Mouse (Mus musculus) frontal cortex, postnatal 25 days (tissue): ENCODE measurements around the gene Hist1h3h.
"Not testable (repeated sequence)": the region's sequence is repeated elsewhere in the genome, so short reads cannot be mapped to it uniquely, and the experiment has no call there.

Experiments used
- DNase-seq, 2 experiments: peaks; one replicate each; pipeline ENCODE4 v3.0.0; 2022; ENCODE audit warnings: low spot score in 2 of 2

The Hist1h3h gene

GRCm38 (mm10) chr13:21727948-21728572 lies 10.6 kb downstream of the Hist1h3h start:
- DNase-seq, result no peak

DNA sequence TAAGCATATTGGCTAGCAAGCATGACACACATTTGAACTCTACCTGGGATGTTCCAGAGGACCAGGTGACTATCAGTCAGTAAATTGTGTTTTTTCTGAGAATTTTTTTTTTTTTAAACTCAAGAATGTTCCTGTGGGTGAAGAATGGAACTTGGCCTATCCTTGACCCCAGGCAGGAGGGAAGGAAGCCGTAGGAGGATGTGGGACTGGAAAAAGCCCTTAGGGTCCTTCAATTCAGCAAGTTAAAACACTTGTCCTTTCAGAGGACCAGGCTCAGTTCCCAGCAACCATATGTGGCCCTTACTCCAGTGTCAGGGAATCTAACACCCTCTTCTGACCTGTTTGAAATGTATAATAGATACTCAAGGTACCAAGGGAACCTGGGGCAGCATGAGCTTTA lies 12.1 kb downstream of the Hist1h3h start:
- no peak for DNase-seq

GRCm38 (mm10) chr13:21733466-21733865 lies 16.0 kb downstream of the Hist1h3h start:
- DNase-seq, result no peak

DNA sequence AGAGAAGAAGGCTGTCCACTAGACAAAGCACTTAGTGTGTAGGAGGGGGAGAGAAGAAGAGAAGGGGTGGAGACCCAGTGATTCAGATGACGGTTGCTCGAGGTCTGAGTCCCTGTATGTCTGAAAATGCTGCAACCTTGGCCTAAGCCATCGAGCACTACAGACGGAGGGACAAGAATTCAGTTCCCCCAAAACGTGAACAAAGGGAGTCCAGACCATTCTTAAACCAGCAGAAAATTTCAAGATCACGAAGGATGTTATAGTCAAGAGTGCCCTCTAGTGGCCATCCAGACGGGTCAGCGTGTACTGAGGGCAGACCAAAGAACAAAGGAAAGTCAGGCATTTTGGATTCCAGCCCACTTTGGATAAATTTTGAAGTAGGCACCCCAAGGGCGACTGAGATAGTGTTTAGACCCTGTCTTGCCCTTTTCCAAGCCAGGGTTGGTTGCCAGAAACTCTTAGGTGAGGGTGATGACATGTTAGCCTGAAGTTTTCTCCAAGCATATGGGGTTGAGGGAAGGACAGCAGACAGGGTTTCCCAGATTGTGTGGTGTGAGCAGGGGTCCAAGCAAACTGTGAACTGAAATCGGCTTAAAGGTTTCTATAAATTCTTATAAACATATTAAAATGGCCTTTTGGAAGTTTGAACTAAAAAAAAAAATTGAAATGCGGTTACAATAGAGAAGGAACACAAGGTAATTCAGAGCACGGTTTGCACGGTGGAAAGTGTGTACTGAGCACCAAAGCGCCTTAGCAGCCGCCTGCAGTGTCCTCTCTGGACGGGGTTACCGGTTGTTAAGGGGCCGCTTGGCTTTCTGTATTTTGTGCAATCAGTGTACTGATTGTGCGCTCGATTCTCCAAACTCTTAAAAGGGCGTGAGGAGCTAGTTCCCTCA lies 16.8 kb downstream of the Hist1h3h start:
- DNase-seq, result peak; percentile 42 to 61

DNA sequence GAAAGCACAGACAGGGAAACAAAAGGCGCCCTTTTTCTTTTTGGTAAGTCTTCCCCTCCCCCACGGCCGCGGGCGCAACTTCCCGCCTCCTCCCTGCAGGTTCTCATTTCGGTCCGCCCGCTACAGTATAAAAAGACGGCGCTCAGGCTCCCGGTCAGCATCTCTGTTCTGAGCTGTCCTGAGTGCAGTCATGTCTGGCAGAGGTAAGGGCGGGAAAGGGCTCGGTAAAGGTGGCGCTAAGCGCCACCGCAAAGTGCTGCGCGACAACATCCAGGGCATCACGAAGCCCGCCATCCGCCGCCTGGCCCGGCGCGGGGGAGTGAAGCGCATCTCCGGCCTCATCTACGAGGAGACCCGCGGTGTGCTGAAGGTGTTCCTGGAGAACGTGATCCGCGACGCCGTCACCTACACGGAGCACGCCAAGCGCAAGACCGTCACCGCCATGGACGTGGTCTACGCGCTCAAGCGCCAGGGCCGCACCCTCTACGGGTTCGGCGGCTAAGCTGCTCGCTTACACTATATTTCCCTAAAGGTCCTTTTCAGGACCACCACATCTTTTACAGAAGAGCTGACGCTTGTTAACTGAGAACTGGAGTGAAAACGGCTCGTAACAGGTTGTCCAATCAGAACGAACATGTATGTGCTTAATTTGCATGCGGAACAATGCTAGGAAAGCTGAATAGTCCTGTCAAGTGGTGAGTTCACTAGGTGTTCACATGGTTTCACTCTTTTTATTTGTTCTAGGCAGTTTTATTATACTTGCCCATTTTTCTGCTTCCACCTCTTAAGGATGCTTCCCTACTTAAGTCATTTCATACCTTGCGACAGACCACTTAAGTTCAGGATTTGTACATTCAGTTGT lies 17.7 kb downstream of the Hist1h3h start, which contains the start of gene Hist1h4j:
Hist1h4j (plus strand) TSS at position 159 of the 862 bp plus-strand sequence.
- DNase-seq, result peak; percentile 58 to 69

GRCm38 (mm10) chr13:21745006-21745405 lies 27.5 kb downstream of the Hist1h3h start:
- no peak for DNase-seq

DNA sequence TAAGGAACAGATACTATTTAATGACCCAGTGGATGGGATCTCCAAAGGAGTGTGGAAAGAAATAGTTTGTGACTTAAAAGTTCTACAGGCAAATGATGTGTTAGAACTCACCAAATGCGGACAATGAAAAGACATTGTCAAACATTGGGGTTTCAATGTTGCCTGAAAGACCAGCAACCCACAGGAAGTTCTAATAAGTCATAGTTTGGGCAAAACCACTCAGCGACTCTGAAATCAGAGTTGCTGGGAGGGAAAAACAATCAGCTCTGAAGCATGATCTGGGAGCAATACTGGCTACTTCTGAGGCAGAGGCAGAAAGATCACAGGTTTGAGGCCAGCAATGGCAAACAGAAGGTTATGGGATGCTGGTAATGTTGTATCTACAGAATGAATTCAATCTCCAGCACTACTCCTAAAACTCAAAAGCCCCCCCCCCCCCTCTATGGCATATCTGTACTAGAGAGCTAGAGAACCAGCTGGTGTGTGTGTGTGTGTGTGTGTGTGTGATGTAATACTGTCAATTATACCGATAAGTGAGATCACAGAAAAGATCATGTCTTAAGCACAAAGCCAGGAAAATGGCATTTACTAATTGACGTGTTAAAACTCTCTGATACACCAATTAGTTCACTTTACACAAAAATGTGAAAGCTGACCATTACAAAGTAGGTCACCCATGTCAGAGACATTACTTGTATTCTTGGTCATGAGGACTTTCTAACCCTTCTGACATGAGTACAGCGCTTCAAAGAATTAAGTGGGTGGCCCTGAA lies 32.1 kb downstream of the Hist1h3h start:
- DNase-seq, result no peak

DNA sequence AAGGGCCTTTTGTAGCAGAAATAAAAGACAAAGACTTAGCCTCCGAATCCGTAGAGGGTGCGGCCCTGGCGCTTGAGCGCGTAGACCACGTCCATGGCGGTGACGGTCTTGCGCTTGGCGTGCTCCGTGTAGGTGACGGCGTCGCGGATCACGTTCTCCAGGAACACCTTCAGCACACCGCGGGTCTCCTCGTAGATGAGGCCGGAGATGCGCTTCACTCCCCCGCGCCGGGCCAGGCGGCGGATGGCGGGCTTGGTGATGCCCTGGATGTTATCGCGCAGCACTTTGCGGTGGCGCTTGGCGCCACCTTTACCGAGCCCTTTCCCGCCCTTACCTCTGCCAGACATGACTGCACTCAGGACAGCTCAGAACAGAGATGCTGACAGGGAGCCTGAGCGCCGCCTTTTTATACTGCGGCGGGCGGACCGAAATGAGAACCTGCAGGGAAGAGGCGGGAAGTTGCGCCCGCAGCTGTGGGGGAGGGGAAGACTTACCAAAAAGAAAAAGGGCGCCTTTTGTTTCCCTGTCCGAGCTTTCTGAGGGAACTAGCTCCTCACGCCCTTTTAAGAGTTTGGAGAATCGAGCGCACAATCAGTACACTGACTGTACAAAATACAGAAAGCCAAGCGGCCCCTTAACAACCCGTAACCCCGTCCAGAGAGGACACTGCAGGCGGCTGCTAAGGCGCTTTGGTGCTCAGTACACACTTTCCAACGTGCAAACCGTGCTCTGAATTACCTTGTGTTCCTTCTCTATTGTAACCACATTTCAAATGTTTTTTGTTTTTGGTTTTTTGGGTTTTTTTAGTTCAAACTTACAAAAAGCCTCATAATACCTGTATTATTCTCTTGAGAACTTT lies 32.9 kb downstream of the Hist1h3h start, which contains the start of gene Hist1h4k:
Hist1h4k (minus strand) TSS at position 347 of the 859 bp plus-strand sequence.
- DNase-seq, result peak; percentile 90

DNA sequence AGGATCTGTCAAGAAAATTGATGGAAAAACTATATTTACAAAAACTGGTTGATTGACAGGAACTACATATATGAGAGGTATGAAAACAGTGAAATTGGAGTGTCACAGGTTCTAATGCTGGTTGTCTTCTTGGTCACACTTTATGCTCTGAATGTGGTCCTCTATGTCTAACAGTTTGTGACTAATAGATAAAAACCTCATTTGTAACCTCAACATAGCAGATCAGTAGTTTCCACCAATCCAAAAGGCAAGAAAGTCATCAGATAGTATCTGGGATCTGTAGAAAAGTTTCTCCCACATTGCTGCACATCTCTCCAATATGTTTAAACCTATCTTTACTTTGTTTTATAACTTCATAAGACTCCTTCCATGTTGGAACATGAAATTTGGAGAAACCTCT lies 34.0 kb downstream of the Hist1h3h start:
- DNase-seq, result no peak

- DNase-seq, result no peak
Observed at GRCm38 (mm10) chr13:21751827-21752226, 34.4 kb downstream of the Hist1h3h start.

DNA sequence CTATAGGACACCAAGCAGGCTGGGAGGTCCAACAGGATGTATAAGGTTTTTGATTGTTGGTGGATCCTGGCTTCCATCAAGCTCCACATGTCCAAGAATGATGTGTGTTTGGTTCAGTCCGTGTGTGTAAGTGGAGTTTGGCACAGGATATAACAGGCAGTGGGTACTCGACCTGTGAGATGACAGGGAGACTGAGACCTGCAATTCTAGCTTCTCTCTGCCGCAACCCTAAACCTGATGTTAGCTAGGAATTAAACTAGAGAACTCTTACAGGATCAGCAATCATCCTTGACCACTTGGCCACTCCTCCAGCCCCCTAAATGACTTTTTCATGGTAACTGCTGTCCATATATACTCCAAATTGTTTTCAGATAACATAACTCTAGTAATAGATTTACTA lies 34.9 kb downstream of the Hist1h3h start:
- no peak for DNase-seq

GRCm38 (mm10) chr13:21753051-21753523 lies 35.6 kb downstream of the Hist1h3h start:
- no peak for DNase-seq

- peak; percentile 40 to 56 for DNase-seq
Observed at GRCm38 (mm10) chr13:21753524-21754285, 36.2 kb downstream of the Hist1h3h start, which contains the start of the genes Hist1h2ak and Hist1h2bn. Gene Hist1h2ak, minus strand, starts transcription at chr13:21753827. Gene Hist1h2bn, plus strand, starts transcription at chr13:21754123.

DNA sequence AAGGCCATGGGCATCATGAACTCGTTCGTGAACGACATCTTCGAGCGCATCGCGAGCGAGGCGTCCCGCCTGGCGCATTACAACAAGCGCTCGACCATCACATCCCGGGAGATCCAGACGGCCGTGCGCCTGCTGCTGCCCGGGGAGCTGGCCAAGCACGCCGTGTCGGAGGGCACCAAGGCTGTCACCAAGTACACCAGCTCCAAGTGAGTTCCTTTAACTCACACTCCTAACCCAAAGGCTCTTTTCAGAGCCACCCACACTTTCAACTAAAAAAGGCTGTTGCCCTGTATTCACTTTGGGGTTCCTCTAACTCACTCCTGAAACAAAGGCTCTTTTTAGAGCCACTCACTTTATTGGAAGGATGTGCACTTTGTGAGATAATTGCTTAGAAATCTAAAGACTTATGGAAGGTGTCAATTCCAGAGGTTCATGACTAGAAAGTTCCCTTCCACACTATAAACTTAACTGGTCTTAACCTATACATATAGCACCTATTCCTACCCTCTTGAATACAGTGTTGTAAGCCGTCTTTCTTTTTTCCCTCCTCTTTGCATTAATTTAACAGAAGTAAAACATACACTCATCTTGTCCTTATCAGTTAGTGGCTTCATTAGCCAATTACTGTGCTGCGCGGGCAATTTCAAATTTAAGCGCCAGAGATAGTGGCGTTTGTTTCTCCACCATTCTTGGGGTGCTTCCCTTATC lies 37.0 kb downstream of the Hist1h3h start:
- not testable (repeated sequence) for DNase-seq

DNA sequence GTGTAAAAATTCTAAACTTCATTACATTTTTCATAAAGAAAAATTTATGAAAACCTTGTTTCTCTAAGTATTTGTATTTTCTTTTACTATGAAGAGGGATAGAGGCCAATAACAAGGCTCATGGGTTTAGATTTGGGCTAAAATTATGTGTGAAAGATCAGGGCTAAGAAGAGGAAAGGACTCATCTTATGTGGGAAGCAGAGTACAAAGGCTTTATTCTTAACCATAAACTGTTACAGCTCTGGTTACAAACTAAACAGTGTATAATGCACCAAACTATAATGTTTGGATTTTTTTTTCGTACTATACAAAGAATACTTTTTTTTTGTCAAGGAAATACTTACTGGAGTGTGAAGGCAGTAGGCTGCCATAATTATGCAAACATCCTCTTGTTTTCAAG lies 38.2 kb downstream of the Hist1h3h start:
- DNase-seq, result no peak
